Mouse (Mus musculus): ENCODE data around the gene Klhl42. TPM values are rescaled to one million over a fixed set of nuclear protein-coding genes. Genes with fewer than 3 reads are reported as not detected.

Gene Klhl42
- polyA plus RNA-seq, 1 experiment from 2014 or later: 7.9 TPM

Other genes starting within 250 kb of the Klhl42 start
- not detected in 2 replicates for gene Smco2, start 241.3 kb upstream of the Klhl42 start, polyA plus RNA-seq (2015; fragmentation: Nextera tagmentation; extraction: Ambion mirVana)
- gene Ppfibp1, start 202.9 kb upstream of the Klhl42 start, polyA plus RNA-seq (2015; fragmentation: Nextera tagmentation; extraction: Ambion mirVana): 40.9 and 42.8 TPM in 2 replicates
- gene 1700034J05Rik, start 137.0 kb upstream of the Klhl42 start, polyA plus RNA-seq (2015; fragmentation: Nextera tagmentation; extraction: Ambion mirVana): 0.12 and 0.18 TPM in 2 replicates
- gene Rep15, start 58.8 kb upstream of the Klhl42 start, polyA plus RNA-seq (2015; fragmentation: Nextera tagmentation; extraction: Ambion mirVana): 2.6 and 3.2 TPM in 2 replicates
- gene Mrps35, start 48.6 kb upstream of the Klhl42 start, polyA plus RNA-seq (2015; fragmentation: Nextera tagmentation; extraction: Ambion mirVana): 124 and 125 TPM in 2 replicates
- gene Mansc4, start 4.3 kb upstream of the Klhl42 start, polyA plus RNA-seq (2015; fragmentation: Nextera tagmentation; extraction: Ambion mirVana): 3.0 and 3.6 TPM in 2 replicates
- gene Pthlh, start 172.8 kb downstream of the Klhl42 start, polyA plus RNA-seq (2015; fragmentation: Nextera tagmentation; extraction: Ambion mirVana): 1.6 and 4.3 TPM in 2 replicates